Mouse (Mus musculus) heart, embryonic 15.5 days (tissue): ENCODE measurements around the gene Klri1. TPM values are rescaled to one million over a fixed set of nuclear protein-coding genes. Genes with fewer than 3 reads are reported as not detected.
"Not testable (repeated sequence)": the region's sequence is repeated elsewhere in the genome, so short reads cannot be mapped to it uniquely, and the experiment has no call there.

Experiments used
- ATAC-seq: fragments of 200-750 bp; cut with Nextera tagmentation; replicated peaks from 2 replicates; pipeline ENCODE4 v1.8.0; 2017; ENCODE audit warnings: low read depth, moderate TSS enrichment; ENCODE audit not compliant: insufficient number of reproducible peaks, insufficient read depth, low FRiP score
- H3K27ac ChIP-seq: fragments of 300-500 bp; sonication (generic); 2 replicates; pipeline ENCODE4 v1.5.1; 2015; ENCODE audit warnings: mild to moderate bottlenecking, inconsistent platforms
- H3K27me3 ChIP-seq: fragments of 300-500 bp; sonication (generic); 2 replicates; pipeline ENCODE4 v1.6.1; 2015; ENCODE audit warnings: inconsistent platforms
- H3K36me3 ChIP-seq: fragments of 300-500 bp; sonication (generic); 2 replicates; pipeline ENCODE4 v1.6.1; 2015; ENCODE audit warnings: mild to moderate bottlenecking, inconsistent platforms
- H3K4me1 ChIP-seq: fragments of 300-500 bp; sonication (generic); replicated peaks from 2 replicates; pipeline ENCODE4 v1.6.1; 2015; ENCODE audit warnings: inconsistent platforms
- H3K4me2 ChIP-seq: fragments of 300-500 bp; sonication (generic); 2 replicates; pipeline ENCODE4 v1.6.1; 2015; ENCODE audit warnings: inconsistent platforms, mild to moderate bottlenecking, moderate library complexity
- H3K4me3 ChIP-seq: fragments of 300-500 bp; sonication (generic); 2 replicates; pipeline ENCODE4 v1.5.1; 2015; ENCODE audit warnings: mild to moderate bottlenecking, inconsistent platforms
- H3K9ac ChIP-seq: fragments of 300-500 bp; sonication (generic); 2 replicates; pipeline ENCODE4 v1.6.1; 2015; ENCODE audit warnings: mild to moderate bottlenecking, inconsistent platforms
- H3K9me3 ChIP-seq: fragments of 300-500 bp; sonication (generic); replicated peaks from 2 replicates; pipeline ENCODE4 v1.6.1; 2016; ENCODE audit warnings: inconsistent platforms
- WGBS: fragments of 180-500 bp; shearing (Covaris S2); methylation state at CpG from one replicate; pipeline ENCODE4 v1.1.7; 2015; ENCODE audit warnings: mixed read lengths; 5-methylcytosine and 5-hydroxymethylcytosine counted together
- microRNA-seq: library from miRNA; unstranded; fragments of <30 nt; microRNA quantifications from one replicate; pipeline ENCODE4, GENCODE M21; 2016
- polyA plus RNA-seq: library from polyadenylated mRNA; unstranded; fragments of >200 nt; fragmentation: Nextera tagmentation; extraction: Ambion mirVana; gene quantifications from 2 replicates; pipeline ENCODE4 v1.2.1, GENCODE M21; 2015

Gene Klri1
- polyA plus RNA-seq, 1 experiment from 2014 or later: not detected

- no peak for ATAC-seq
- H3K27me3 ChIP-seq: no peaks in the 10 kb centered on the region
- no peak within 1 kb of the TSS for H3K9ac ChIP-seq
- no peak within 1 kb of the TSS for H3K4me3 ChIP-seq
- 71% methylated on average over 3 of the region's 3 CpGs for WGBS
- no peak within 1 kb of the TSS for H3K4me2 ChIP-seq
- no peak within 1 kb of the TSS for H3K27ac ChIP-seq
- no peaks in the 10 kb centered on the region for H3K9me3 ChIP-seq
- H3K4me1 ChIP-seq: no peaks in the 10 kb centered on the region
- H3K36me3 ChIP-seq: no peaks in the 10 kb centered on the region
These were observed 38.1 kb downstream of the Klri1 start, which contains the start of gene Klrc1 for GRCm38 (mm10) chr6:129678873-129679272. TSS of gene Klrc1 (minus strand) at chr6:129678973.

GRCm38 (mm10) chr6:129661301-129661700, 55.6 kb downstream of the Klri1 start:
- H3K9ac ChIP-seq, ATAC-seq, H3K9me3 ChIP-seq, H3K4me1 ChIP-seq, H3K27me3 ChIP-seq, H3K27ac ChIP-seq, H3K36me3 ChIP-seq, H3K4me3 ChIP-seq, H3K4me2 ChIP-seq: not testable (repeated sequence)
- no CpG with 5 or more reads among the region's 3 CpGs for WGBS

GRCm38 (mm10) chr6:129660589-129660988, 56.3 kb downstream of the Klri1 start, which contains the start of gene Klrc2:
TSS of gene Klrc2 (minus strand) at chr6:129660689.
- not testable (repeated sequence) for H3K9me3 ChIP-seq, H3K4me2 ChIP-seq, H3K27ac ChIP-seq, H3K27me3 ChIP-seq, H3K9ac ChIP-seq, H3K4me1 ChIP-seq, H3K4me3 ChIP-seq, H3K36me3 ChIP-seq, ATAC-seq
- 64% methylated on average over 4 of the region's 4 CpGs for WGBS

Small RNA genes within 50 kb of the gene (microRNA-seq; reads per million reads assigned to microRNA genes)
- gene Mir680-1: not detected

Other genes starting within 250 kb of the Klri1 start
- gene Olr1, start 210.0 kb downstream of the Klri1 start, polyA plus RNA-seq: 0.30 and 0.79 TPM in 2 replicates
- gene Tmem52b, start 204.6 kb downstream of the Klri1 start, polyA plus RNA-seq: not detected in 2 replicates
- gene Gabarapl1, start 184.0 kb downstream of the Klri1 start, polyA plus RNA-seq: 41.6 and 44.6 TPM in 2 replicates
- not detected in 2 replicates for gene Klre1, start 139.2 kb downstream of the Klri1 start, polyA plus RNA-seq
- 0.60 and 1.1 TPM in 2 replicates for gene Klrd1, start 125.3 kb downstream of the Klri1 start, polyA plus RNA-seq
- gene Klrk1, start 93.3 kb downstream of the Klri1 start, polyA plus RNA-seq: 0.18 and 0.47 TPM in 2 replicates
- gene Klrc3, start 73.8 kb downstream of the Klri1 start, polyA plus RNA-seq: not detected in 2 replicates
- gene Klrc2, start 56.4 kb downstream of the Klri1 start, polyA plus RNA-seq: 0.09 TPM in 1 of 2 replicates, not detected in the other
- gene Klrc1, start 38.2 kb downstream of the Klri1 start, polyA plus RNA-seq: 0.20 and 0.37 TPM in 2 replicates
- gene Klri2, start 23.4 kb upstream of the Klri1 start, polyA plus RNA-seq: 0.05 TPM in 1 of 2 replicates, not detected in the other
- gene Gm156, start 67.1 kb upstream of the Klri1 start, polyA plus RNA-seq: not detected in 2 replicates
- not detected in 2 replicates for gene Gm17631, start 145.5 kb upstream of the Klri1 start, polyA plus RNA-seq
- gene Klra17, start 159.5 kb upstream of the Klri1 start, polyA plus RNA-seq: not detected in 2 replicates
- 0.23 TPM in 1 of 2 replicates, not detected in the other for gene Klra5, start 200.5 kb upstream of the Klri1 start, polyA plus RNA-seq